Mouse (Mus musculus): ENCODE measurements around the gene Ube2o.

- TF ChIP-seq POLR2A (IDR thresholded peaks at IDR 0.05; ENCODE audit: borderline replicate concordance, control insufficient read depth, low read depth, low read length) (peak; percentile 74; the same call in 1 of the 2 replicates), CTCF (IDR thresholded peaks at IDR 0.05; ENCODE audit: control insufficient read depth, insufficient read depth, low read length) (no peak; the same call in 1 of the 2 replicates)
Observed at GRCm38 (mm10) chr11:116490232-116491107, 90.8 kb downstream of the Ube2o start.

Measured in bone marrow, adult 2 months (tissue).